Mouse (Mus musculus) kidney, adult 9 months (tissue): ENCODE results near the gene Ikbke.
"Not testable (repeated sequence)": the region's sequence is repeated elsewhere in the genome, so short reads cannot be mapped to it uniquely, and the experiment has no call there.

ENCODE experiments used
- DNase-seq: peaks from one replicate; pipeline ENCODE4 v3.0.0; 2022

Gene Ikbke

GRCm38 (mm10) chr1:131279456-131279776 is at the start of gene Ikbke:
Ikbke (minus strand) TSS chr1:131279606.
- no peak for DNase-seq

- not testable (repeated sequence) for DNase-seq
Measured at GRCm38 (mm10) chr1:131329093-131329492, 49.7 kb upstream of the Ikbke start.

- no peak for DNase-seq
Measured at GRCm38 (mm10) chr1:131327167-131327566, 47.8 kb upstream of the Ikbke start.

GRCm38 (mm10) chr1:131324816-131325463 is 45.5 kb upstream of the Ikbke start:
- no peak for DNase-seq

- no peak for DNase-seq
Measured at GRCm38 (mm10) chr1:131319598-131320330, 40.4 kb upstream of the Ikbke start.

GRCm38 (mm10) chr1:131318397-131318796 is 39.0 kb upstream of the Ikbke start:
- no peak for DNase-seq

GRCm38 (mm10) chr1:131317625-131318024 is 38.2 kb upstream of the Ikbke start:
- DNase-seq, result no peak

- DNase-seq, result no peak
Measured at GRCm38 (mm10) chr1:131311284-131311683, 31.9 kb upstream of the Ikbke start.

- DNase-seq, result no peak
Measured at GRCm38 (mm10) chr1:131310237-131310818, 30.9 kb upstream of the Ikbke start.

- no peak for DNase-seq
Measured at GRCm38 (mm10) chr1:131300750-131301149, 21.3 kb upstream of the Ikbke start.

GRCm38 (mm10) chr1:131299788-131300187 is 20.4 kb upstream of the Ikbke start:
- peak; percentile 43 for DNase-seq

- no peak for DNase-seq
Measured at GRCm38 (mm10) chr1:131299240-131299639, 19.8 kb upstream of the Ikbke start.

GRCm38 (mm10) chr1:131298171-131298570 is 18.8 kb upstream of the Ikbke start:
- no peak for DNase-seq

GRCm38 (mm10) chr1:131296726-131297125 is 17.3 kb upstream of the Ikbke start:
- no peak for DNase-seq

GRCm38 (mm10) chr1:131295200-131295599 is 15.8 kb upstream of the Ikbke start:
- DNase-seq, result no peak

GRCm38 (mm10) chr1:131293922-131294250 is 14.5 kb upstream of the Ikbke start:
- DNase-seq, result no peak

GRCm38 (mm10) chr1:131293221-131293921 is 14.0 kb upstream of the Ikbke start:
- no peak for DNase-seq

GRCm38 (mm10) chr1:131290648-131291047 is 11.2 kb upstream of the Ikbke start:
- DNase-seq, result peak; percentile 81

- no peak for DNase-seq
Measured at GRCm38 (mm10) chr1:131288938-131289337, 9.5 kb upstream of the Ikbke start.

- DNase-seq, result no peak
Measured at GRCm38 (mm10) chr1:131287267-131287666, 7.9 kb upstream of the Ikbke start.

GRCm38 (mm10) chr1:131286803-131287202 is 7.4 kb upstream of the Ikbke start:
- no peak for DNase-seq

- DNase-seq, result no peak
Measured at GRCm38 (mm10) chr1:131284616-131285015, 5.2 kb upstream of the Ikbke start.

GRCm38 (mm10) chr1:131284167-131284566 is 4.8 kb upstream of the Ikbke start:
- DNase-seq, result no peak

- no peak for DNase-seq
Measured at GRCm38 (mm10) chr1:131281731-131282130, 2.3 kb upstream of the Ikbke start.
